Mouse (Mus musculus): Measurements from ENCODE around the gene Smtnl2. TPM values are rescaled to one million over a fixed set of nuclear protein-coding genes. Genes with fewer than 3 reads are reported as not detected.
"Not testable (repeated sequence)": the region's sequence is repeated elsewhere in the genome, so short reads cannot be mapped to it uniquely, and the experiment has no call there.

Smtnl2 gene
- total and polyA plus RNA-seq, 2 experiments, result 0.43 to 0.55 TPM

- H3K36me3 ChIP-seq (ENCODE audit: control insufficient read depth, insufficient read depth, low read length), result no peaks in the 10 kb centered on the region
- no peaks in the 10 kb centered on the region for H3K27me3 ChIP-seq (ENCODE audit: control insufficient read depth, insufficient read depth, low read length)
- no peak overlapping the region for H3K4me3 ChIP-seq (ENCODE audit: insufficient read depth, low read depth, low read length)
- no peak overlapping the region for H3K9ac ChIP-seq (ENCODE audit: low read depth, low read length)
- H3K27ac ChIP-seq (replicated peaks; ENCODE audit: insufficient read depth, low read depth, low read length), result no peak overlapping the region
- DNase-seq (ENCODE audit: extremely low read depth, low read depth, low spot score), result no peak
- H3K79me2 ChIP-seq (ENCODE audit: control insufficient read depth, insufficient read depth, low read length), result no peaks in the 10 kb centered on the region
- 85% methylated on average over 11 of the region's 11 CpGs for WGBS
- H3K4me1 ChIP-seq (ENCODE audit: control insufficient read depth, insufficient read depth, low read length), result 0 out of 2 replicates have a peak, but pooled peaks cover 2% of the 10 kb centered on the region
- TF ChIP-seq CTCF (IDR thresholded peaks at IDR 0.05; ENCODE audit: low read depth, low read length), result no peak
- TF ChIP-seq POLR2A (IDR thresholded peaks at IDR 0.05; ENCODE audit: extremely low read depth, insufficient read depth, low read length), result no peak
Observed at GRCm38 (mm10) chr11:72344486-72344885, 67.0 kb downstream of the Smtnl2 start.

GRCm38 (mm10) chr11:72343904-72344303 lies 67.6 kb downstream of the Smtnl2 start:
- 33% methylated on average over 8 of the region's 8 CpGs for WGBS
- 0 out of 2 replicates have a peak, but pooled peaks cover 2% of the 10 kb centered on the region for H3K4me1 ChIP-seq (ENCODE audit: control insufficient read depth, insufficient read depth, low read length)
- H3K9ac ChIP-seq (ENCODE audit: low read depth, low read length), result no peak overlapping the region
- peak; percentile 22 for DNase-seq (ENCODE audit: extremely low read depth, low read depth, low spot score)
- no peaks in the 10 kb centered on the region for H3K36me3 ChIP-seq (ENCODE audit: control insufficient read depth, insufficient read depth, low read length)
- H3K4me3 ChIP-seq (ENCODE audit: insufficient read depth, low read depth, low read length), result no peak overlapping the region
- H3K27me3 ChIP-seq (ENCODE audit: control insufficient read depth, insufficient read depth, low read length), result no peaks in the 10 kb centered on the region
- TF ChIP-seq CTCF (IDR thresholded peaks at IDR 0.05; ENCODE audit: low read depth, low read length) (peak; percentile 66), POLR2A (IDR thresholded peaks at IDR 0.05; ENCODE audit: extremely low read depth, insufficient read depth, low read length) (no peak)
- H3K79me2 ChIP-seq (ENCODE audit: control insufficient read depth, insufficient read depth, low read length), result no peaks in the 10 kb centered on the region
- no peak overlapping the region for H3K27ac ChIP-seq (replicated peaks; ENCODE audit: insufficient read depth, low read depth, low read length)

DNA sequence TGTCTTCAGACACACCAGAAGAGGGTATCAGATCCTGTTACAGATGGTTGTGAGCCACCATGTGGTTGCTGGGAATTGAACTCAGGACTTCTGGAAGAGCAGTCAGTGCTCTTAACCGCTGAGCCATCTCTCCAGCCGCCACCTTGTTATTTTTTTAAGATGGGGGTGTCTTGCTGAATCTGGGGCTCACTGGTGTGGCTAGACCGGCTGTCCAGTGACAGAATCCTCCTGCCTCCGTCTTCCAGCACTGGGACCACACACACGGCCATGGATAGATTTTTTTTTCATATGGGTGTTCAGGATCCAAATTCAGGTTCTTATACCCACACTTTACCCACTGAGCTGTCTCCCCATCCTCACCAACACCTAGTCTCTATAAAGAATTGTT lies 68.3 kb downstream of the Smtnl2 start:
- not testable (repeated sequence) for H3K27ac ChIP-seq (replicated peaks; ENCODE audit: insufficient read depth, low read depth, low read length); DNase-seq (ENCODE audit: extremely low read depth, low read depth, low spot score); H3K9ac ChIP-seq (ENCODE audit: low read depth, low read length); H3K27me3 ChIP-seq (ENCODE audit: control insufficient read depth, insufficient read depth, low read length); H3K79me2 ChIP-seq (ENCODE audit: control insufficient read depth, insufficient read depth, low read length); H3K36me3 ChIP-seq (ENCODE audit: control insufficient read depth, insufficient read depth, low read length); H3K4me1 ChIP-seq (ENCODE audit: control insufficient read depth, insufficient read depth, low read length); H3K4me3 ChIP-seq (ENCODE audit: insufficient read depth, low read depth, low read length)
- WGBS, result 92% methylated on average over 5 of the region's 5 CpGs

DNA sequence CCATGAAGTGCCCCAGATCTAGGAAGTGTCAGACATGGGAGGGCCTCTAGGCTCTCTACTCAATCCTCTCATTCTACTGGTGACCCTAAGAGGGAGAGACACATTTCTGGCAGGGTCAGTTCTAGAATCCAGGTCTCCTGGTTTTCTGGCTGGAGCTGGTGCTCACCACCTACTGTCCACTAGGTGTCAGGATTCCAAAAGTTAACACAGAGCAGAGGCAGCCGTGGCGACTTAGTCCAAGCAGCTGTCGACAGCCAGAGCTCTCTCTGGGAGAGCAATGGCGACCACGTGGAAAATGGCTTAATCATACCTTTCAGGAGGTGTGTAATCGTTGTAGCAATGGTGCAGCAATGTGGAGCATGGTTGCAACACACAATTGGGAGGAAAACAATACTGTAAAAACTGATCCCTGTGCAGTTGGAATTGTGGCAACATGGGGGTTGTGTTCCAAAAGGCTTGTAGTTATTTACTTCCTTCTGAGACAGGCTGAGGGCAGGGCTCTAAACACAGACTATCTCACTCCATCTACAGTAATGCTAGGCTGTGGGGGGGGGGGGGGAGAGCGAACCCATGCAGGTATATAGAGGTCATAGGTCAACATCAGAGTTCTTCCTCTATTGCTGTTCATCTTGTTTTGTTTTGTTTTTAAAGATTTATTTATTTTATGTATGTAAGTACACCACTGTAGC lies 68.8 kb downstream of the Smtnl2 start:
- Histone ChIP-seq H3K4me3 (ENCODE audit: insufficient read depth, low read depth, low read length) (no peak overlapping the region), H3K79me2 (ENCODE audit: control insufficient read depth, insufficient read depth, low read length) (no peaks in the 10 kb centered on the region), H3K27ac (replicated peaks; ENCODE audit: insufficient read depth, low read depth, low read length) (no peak overlapping the region), H3K4me1 (ENCODE audit: control insufficient read depth, insufficient read depth, low read length) (0 out of 2 replicates have a peak, but pooled peaks cover 2% of the 10 kb centered on the region), H3K9ac (ENCODE audit: low read depth, low read length) (no peak overlapping the region), H3K27me3 (ENCODE audit: control insufficient read depth, insufficient read depth, low read length) (no peaks in the 10 kb centered on the region), H3K36me3 (ENCODE audit: control insufficient read depth, insufficient read depth, low read length) (no peaks in the 10 kb centered on the region)
- peak; percentile 54 for DNase-seq (ENCODE audit: extremely low read depth, low read depth, low spot score)
- TF ChIP-seq CTCF (IDR thresholded peaks at IDR 0.05; ENCODE audit: low read depth, low read length) (peak; percentile 82), POLR2A (IDR thresholded peaks at IDR 0.05; ENCODE audit: extremely low read depth, insufficient read depth, low read length) (no peak)
- WGBS, result 11% methylated on average over 7 of the region's 7 CpGs

DNA sequence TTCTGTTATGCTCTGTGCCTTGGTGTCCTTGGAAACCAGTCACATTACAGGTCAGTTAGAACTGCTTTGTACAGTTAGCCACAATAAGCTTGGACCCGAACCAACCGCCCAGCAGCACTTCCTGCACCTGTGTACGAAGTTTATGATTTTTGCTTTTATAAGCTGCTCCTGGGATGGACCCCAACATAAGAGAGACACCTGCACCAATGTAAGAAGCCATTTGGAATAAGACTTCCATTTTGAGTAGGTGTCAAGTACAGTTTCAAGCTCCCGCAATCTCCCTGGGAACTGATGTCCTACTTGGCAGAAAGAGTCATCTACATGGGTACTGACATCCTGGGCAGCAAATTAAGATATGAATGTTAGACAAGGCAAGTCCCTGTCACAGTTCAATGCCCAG lies 71.8 kb downstream of the Smtnl2 start:
- H3K27ac ChIP-seq (replicated peaks; ENCODE audit: insufficient read depth, low read depth, low read length), result no peak overlapping the region
- H3K9ac ChIP-seq (ENCODE audit: low read depth, low read length), result no peak overlapping the region
- no peak for DNase-seq (ENCODE audit: extremely low read depth, low read depth, low spot score)
- no peak overlapping the region for H3K4me3 ChIP-seq (ENCODE audit: insufficient read depth, low read depth, low read length)
- TF ChIP-seq CTCF (IDR thresholded peaks at IDR 0.05; ENCODE audit: low read depth, low read length) (no peak), POLR2A (IDR thresholded peaks at IDR 0.05; ENCODE audit: extremely low read depth, insufficient read depth, low read length) (no peak)
- H3K4me1 ChIP-seq (ENCODE audit: control insufficient read depth, insufficient read depth, low read length), result peaks cover 2% of the 10 kb centered on the region; the same call in 1 of the 2 replicates
- no peaks in the 10 kb centered on the region for H3K36me3 ChIP-seq (ENCODE audit: control insufficient read depth, insufficient read depth, low read length)
- H3K27me3 ChIP-seq (ENCODE audit: control insufficient read depth, insufficient read depth, low read length), result no peaks in the 10 kb centered on the region
- 87% methylated on average over 4 of the region's 4 CpGs for WGBS
- no peaks in the 10 kb centered on the region for H3K79me2 ChIP-seq (ENCODE audit: control insufficient read depth, insufficient read depth, low read length)

Other genes with a start within 250 kb of the Smtnl2 start
- 0.13 and 0.18 TPM in 2 replicates for gene Gm43951, start 204.9 kb downstream of the Smtnl2 start, total RNA-seq (2014; rRNA removed)
- gene Gm43951, start 204.9 kb downstream of the Smtnl2 start, polyA plus RNA-seq (2012; rRNA removed), result 0.02 and 0.05 TPM in 2 replicates
- gene 4933427D14Rik, start 204.3 kb downstream of the Smtnl2 start, total RNA-seq (2014; rRNA removed), result 2.1 and 2.2 TPM in 2 replicates
- gene 4933427D14Rik, start 204.3 kb downstream of the Smtnl2 start, polyA plus RNA-seq (2012; rRNA removed), result 1.4 and 1.7 TPM in 2 replicates
- 72.9 and 80.2 TPM in 2 replicates for gene Txndc17, start 204.2 kb downstream of the Smtnl2 start, total RNA-seq (2014; rRNA removed)
- gene Txndc17, start 204.2 kb downstream of the Smtnl2 start, polyA plus RNA-seq (2012; rRNA removed), result 32.0 and 37.9 TPM in 2 replicates
- 7.1 and 8.2 TPM in 2 replicates for gene Med31, start 196.1 kb downstream of the Smtnl2 start, total RNA-seq (2014; rRNA removed)
- 3.4 TPM in 2 replicates for gene Med31, start 196.1 kb downstream of the Smtnl2 start, polyA plus RNA-seq (2012; rRNA removed)
- gene Slc13a5, start 144.5 kb downstream of the Smtnl2 start, total RNA-seq (2014; rRNA removed), result 0.94 and 1.1 TPM in 2 replicates
- gene Slc13a5, start 144.5 kb downstream of the Smtnl2 start, polyA plus RNA-seq (2012; rRNA removed), result 1.4 and 1.6 TPM in 2 replicates
- 5.2 and 7.4 TPM in 2 replicates for gene Xaf1, start 110.1 kb downstream of the Smtnl2 start, total RNA-seq (2014; rRNA removed)
- gene Xaf1, start 110.1 kb downstream of the Smtnl2 start, polyA plus RNA-seq (2012; rRNA removed), result 15.5 and 17.6 TPM in 2 replicates
- gene Fbxo39, start 97.3 kb downstream of the Smtnl2 start, total RNA-seq (2014; rRNA removed), result not detected in 2 replicates
- gene Fbxo39, start 97.3 kb downstream of the Smtnl2 start, polyA plus RNA-seq (2012; rRNA removed), result not detected in 2 replicates
- gene Tekt1, start 49.3 kb downstream of the Smtnl2 start, total RNA-seq (2014; rRNA removed), result not detected in 2 replicates
- not detected in 2 replicates for gene Tekt1, start 49.3 kb downstream of the Smtnl2 start, polyA plus RNA-seq (2012; rRNA removed)
- 13.6 and 16.2 TPM in 2 replicates for gene Ggt6, start 23.8 kb upstream of the Smtnl2 start, total RNA-seq (2014; rRNA removed)
- 33.7 and 44.3 TPM in 2 replicates for gene Ggt6, start 23.8 kb upstream of the Smtnl2 start, polyA plus RNA-seq (2012; rRNA removed)
- 13.7 and 18.8 TPM in 2 replicates for gene Mybbp1a, start 29.6 kb upstream of the Smtnl2 start, total RNA-seq (2014; rRNA removed)
- gene Mybbp1a, start 29.6 kb upstream of the Smtnl2 start, polyA plus RNA-seq (2012; rRNA removed), result 14.8 and 21.6 TPM in 2 replicates
- 25.4 and 41.1 TPM in 2 replicates for gene Spns2, start 78.2 kb upstream of the Smtnl2 start, total RNA-seq (2014; rRNA removed)
- 47.3 and 65.1 TPM in 2 replicates for gene Spns2, start 78.2 kb upstream of the Smtnl2 start, polyA plus RNA-seq (2012; rRNA removed)
- under 0.01 and 0.13 TPM in 2 replicates for gene Spns3, start 138.8 kb upstream of the Smtnl2 start, total RNA-seq (2014; rRNA removed)
- 0.06 and 0.25 TPM in 2 replicates for gene Spns3, start 138.8 kb upstream of the Smtnl2 start, polyA plus RNA-seq (2012; rRNA removed)
- gene Ube2g1, start 195.6 kb upstream of the Smtnl2 start, total RNA-seq (2014; rRNA removed), result 22.4 and 26.6 TPM in 2 replicates
- 8.2 and 9.3 TPM in 2 replicates for gene Ube2g1, start 195.6 kb upstream of the Smtnl2 start, polyA plus RNA-seq (2012; rRNA removed)